Mouse (Mus musculus) layer of hippocampus, adult 9-11 months (tissue): ENCODE results near the gene Cyb561.

ENCODE experiments used
- DNase-seq: peaks from one replicate; pipeline ENCODE4 v3.0.0; 2022

Gene Cyb561

DNA sequence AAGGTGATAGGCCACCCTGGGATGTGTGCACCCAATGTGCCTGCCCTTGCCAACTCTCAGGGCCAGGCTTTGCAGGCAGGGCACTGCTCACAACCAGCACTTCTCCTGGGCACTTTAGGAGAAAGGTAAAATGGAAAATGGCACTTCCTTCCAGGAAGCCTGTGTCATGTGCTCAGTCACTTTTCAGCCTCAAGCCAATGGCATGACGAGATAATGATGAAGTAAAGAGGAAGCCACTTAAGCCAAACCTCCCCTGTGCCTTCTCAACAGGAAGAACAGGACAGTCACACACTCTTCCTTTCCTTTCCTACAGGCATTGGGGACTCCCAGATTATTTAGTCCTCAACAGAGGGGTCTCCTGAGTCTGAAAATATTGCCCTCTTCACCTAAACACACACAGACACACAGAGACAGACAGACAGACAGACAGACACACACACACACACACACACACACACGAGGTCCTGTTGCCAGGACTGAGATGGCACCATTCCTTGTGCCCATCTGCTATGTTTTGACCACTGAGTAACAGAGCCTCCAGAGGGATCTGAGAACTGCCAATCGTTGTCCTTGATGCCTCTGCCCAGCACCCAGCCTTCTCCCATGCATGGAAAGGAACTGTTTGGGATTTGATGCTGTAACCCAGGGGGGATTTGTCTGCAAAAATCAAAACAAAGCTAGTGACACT lies 32.9 kb downstream of the Cyb561 start:
- DNase-seq, result no peak

DNA sequence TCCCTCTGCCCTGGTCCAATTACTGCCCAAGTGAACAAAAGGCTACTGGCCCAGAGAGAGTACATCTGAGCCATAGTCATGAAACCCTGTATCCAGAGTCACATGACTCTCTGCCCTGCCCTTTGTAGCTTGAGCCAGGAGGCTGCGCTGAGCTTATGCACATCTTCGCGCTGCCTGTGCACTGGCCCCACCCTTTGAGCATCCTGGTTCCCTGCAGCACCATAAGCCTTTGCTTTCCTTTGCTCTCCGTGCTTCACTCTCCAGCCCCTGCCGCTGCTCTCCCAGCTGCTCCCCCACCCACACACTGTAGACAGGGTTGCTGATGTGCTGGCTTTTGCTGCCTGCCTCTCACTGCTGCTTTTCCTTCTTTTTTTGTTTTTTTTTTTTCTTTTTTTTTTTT lies 39.6 kb downstream of the Cyb561 start:
- DNase-seq, result peak; percentile 56

DNA sequence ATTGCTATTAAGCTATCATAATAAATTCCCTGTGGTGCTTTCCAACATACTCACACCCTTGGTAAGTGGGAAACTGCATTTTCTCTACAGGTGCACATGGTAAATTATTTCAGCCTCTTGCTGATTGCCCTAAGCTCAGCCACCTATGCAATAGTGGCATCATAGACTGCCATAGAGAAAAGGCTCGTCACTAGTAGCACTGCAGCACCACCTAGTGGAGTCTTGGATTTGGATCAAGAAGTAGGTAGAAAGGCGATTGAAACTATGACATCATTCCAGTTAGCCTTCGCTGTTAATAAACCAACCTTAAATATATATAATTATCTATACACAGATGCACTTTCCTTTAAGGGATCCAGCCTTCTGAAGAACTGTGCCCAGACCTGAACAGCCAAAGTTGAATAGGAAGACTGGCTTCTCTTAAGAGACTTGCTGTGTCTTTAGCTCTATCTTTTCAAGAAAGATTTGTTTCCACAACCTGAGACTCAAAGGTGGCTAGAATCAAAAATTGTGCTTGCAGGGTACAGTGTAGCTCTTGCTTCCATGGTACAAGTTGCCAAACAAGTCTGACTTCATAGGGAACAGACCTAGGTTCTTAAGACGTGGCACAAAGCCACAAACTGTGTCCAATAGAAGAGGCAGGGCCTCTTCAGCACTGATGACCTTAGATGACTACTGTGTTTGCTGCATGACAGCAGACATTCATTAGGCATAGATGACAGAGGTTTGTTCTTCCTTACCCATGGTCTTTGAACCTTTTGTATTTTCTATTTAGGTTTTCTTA lies 41.4 kb downstream of the Cyb561 start:
- DNase-seq, result peak; percentile 78

DNA sequence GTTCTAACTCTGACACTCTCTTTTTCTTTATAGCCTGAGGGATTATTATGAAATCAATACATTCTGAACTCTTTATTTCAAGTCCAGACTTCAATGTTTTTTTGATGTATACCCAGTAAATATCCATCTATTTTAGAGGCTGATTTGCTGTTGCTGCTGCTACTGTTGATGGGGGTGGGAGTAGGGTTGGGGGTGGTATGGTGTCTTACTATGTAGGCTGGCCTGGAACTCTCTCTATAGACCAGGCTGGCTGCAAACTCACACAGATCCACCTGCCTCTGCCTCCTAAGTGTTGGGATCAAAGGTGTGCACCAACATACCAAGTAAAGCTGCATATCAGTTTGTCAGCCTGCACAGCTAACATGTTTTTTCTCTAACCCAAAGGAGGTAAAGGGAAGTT lies 42.0 kb downstream of the Cyb561 start:
- DNase-seq, result no peak

DNA sequence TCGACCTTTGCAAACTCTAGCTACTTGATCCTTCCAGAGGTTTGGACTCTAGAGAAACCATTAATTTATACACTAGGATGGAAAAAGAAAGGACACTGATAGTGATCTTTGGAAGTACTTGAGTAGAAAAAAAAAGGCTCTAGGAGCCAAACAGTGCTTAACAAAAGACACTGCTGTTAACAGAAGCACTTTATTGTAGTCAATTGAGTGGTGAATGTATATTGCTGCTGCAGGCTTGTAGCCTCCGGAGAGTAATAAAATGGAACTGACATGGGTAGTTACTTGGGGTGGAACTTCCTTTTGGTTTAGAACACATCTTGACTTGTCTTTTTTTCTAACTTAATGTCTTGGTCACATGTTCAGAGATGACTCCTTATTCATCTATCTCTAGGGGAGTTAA lies 43.5 kb downstream of the Cyb561 start:
- DNase-seq, result no peak

DNA sequence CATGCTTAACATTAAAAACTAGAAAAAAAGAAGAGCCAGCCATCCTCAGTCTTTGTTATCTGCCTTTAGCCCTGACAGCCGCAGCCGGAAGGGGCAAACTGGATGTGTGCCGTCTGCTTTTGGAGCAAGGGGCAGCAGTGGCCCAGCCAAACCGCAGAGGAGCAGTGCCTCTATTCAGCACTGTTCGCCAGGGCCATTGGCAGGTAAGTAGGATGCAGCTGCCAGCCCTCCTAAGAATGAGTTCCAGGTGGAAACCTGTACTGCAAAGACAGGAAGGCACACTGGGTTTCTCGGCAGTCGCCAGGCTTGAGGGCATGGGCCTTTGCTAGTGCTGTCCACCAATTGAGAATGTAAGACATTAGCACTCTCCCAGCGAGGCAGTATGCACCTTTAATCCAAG lies 44.2 kb downstream of the Cyb561 start:
- no peak for DNase-seq

DNA sequence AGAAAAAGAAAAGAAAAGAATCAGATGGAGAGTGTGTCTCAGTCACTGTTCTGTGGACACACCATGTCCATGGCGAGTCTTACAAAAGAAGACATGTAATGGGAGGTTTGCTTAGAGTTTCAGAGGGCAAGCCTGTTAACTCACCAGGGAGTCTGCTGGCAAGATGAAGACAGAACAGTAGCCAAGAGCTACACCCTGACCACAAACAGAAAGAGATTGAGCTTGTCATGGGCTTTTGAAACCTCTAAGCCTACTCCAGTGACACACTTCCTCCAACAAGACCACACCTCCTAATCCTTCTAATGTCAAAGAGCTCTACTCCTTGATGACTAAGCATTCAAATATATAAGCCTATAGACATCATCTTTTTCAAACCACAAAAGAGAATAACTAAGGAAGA lies 45.8 kb downstream of the Cyb561 start:
- no peak for DNase-seq

DNA sequence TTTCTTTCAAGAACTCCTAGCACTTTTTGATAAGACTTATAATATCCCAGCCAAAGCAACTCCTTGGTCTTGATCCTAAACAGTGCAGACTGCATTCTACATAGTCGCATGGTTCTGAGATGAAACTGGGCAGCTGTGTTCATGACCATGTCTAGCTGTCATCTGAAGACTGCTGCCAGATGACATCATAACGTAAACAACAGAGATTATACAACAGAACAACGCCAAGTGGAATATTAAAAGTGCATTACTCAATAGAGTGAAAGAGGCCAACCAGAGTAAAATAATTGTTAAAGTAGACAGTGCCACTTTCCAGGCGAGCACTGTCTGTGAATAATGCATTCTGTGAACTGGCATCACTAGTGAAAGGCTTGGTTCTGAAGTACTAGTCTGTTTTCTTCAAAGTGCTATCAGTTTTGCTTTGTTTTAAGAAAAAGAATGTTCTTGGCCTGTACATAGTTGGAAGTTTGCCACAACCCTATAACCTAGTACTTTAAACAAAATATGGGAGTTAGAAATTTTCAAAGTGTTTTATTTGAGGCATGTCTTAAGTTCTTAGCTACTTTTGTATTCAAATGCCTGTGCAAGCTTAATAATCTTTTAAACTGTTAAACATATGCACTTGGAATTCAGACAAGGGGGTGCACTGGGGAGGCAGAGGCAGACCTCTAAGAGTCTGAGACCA lies 47.5 kb downstream of the Cyb561 start:
- DNase-seq, result no peak

DNA sequence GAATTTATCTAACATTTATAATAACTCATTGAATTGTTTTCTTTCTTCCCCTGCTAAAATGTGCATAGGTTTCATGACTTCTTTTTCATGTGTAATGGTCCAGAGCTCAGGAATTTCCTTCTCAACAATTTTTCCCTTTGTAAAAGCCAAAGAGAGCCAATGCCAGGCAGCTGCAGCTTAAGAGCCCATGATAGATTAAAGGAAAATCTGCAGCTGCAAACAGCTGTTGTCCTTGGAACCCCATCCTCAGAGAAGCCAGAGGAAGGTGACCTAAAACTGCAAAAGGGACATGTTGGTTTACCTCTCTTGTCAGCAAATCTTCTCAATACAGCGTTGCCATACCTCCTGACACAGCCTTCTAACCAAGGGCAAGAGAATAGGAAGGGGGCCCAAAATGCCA lies 50.2 kb downstream of the Cyb561 start:
- no peak for DNase-seq

DNA sequence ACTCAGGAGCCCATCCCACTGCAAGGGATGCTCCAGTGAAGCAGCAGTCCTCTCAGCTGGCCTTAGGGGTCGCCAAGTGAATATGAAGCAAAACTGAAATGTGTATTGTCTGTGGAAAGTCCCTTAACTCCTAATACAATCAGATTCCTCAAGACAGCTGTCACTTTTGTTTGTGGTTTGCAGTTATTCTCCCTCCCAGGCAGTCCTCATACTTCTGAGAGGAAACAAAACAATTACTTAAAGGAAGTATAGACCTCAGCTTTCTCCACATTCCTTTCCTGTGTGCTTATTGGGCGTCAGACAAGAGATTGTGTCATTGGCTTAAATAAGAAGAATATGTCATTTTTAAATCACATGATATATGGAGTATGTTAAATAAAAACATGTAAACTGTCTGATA lies 51.6 kb downstream of the Cyb561 start:
- no peak for DNase-seq

DNA sequence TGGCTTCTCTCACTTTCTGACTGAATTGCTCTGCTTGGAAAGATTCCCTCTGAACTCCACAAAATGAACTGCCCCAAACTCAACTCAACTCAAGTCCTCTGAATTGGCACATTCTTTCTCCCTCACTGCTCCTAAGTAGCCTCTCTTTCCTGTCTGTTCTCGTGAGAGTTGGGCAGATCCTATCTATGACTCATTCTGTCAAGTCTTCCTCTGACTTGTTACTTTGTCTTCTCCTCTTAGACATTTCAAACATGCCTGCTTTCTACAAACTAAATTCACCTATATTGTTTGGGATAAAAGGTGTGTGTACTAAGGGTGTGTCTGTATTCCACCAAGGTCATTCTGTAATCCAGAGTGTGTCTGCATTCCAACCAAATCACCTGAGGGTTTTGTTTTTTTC lies 54.0 kb downstream of the Cyb561 start:
- no peak for DNase-seq

DNA sequence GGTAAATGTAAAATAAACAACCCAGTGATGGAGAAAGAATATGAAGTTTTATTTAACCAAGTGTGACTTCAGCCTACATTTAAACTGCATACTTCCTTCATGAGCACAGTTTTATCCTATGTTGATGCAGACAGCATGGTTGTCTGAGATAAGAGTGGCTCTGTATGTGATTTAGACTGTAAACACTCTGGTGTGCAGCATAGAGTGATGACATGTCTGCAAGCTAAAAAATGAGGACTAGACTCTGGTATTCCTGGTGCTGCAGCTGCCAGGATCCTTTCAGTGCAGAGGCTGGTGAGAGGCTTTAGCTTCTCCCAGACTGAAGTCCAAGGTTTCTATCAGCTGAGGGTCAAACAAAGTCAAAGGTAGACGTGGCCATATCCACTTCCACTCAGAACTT lies 65.9 kb downstream of the Cyb561 start:
- no peak for DNase-seq

DNA sequence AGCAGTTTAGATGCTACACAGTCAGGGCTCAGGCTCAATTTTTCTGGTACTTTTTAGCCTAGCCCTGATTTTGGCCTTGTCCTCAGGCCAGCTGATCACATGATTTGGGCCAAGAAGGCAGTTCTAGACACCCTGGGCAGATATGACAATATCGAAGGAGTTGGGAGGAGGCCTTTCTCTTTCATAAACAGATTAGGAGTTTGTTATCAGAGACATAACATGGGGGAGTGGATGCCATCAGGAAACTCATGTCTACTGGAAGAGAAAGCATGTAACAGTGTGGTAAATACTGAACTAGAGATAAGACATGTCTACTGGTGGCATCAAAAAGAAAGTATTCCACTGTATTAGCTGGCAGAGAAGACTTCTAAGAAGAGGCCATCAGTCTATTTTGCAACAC lies 67.6 kb downstream of the Cyb561 start:
- no peak for DNase-seq
